Mouse (Mus musculus): ENCODE measurements at regions not wholly inside any gene's neighbourhood (a gene's known extent, or its start where the extent isn't known, plus 50 kb on each side); places are given as distances from the start of the nearest gene placed in this dataset.
"Not testable (repeated sequence)": the region's sequence is repeated elsewhere in the genome, so short reads cannot be mapped to it uniquely, and the experiment has no call there.

DNA sequence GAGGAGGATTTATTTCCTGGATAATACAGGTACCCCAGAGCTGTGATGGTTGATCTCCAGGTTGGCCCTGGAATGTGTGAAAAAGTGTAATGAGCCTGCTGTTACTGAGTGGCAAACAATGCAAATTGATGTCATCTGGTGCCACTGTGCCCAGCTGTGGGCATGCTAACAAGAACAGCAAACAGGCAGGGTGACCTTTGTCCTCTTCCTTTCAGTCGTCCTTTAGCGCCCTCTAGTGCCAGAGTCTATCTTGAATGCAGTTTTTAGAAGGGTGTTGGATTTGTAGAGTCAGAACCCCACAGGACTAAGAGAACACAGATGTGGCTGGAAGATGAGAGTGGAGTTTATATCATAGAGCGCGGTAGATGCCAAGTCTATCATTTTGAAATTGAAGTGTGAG lies 164.3 kb downstream of the Sdhaf3 start:
- DNase-seq (ENCODE audit: low read depth): peak; percentile 5

DNA sequence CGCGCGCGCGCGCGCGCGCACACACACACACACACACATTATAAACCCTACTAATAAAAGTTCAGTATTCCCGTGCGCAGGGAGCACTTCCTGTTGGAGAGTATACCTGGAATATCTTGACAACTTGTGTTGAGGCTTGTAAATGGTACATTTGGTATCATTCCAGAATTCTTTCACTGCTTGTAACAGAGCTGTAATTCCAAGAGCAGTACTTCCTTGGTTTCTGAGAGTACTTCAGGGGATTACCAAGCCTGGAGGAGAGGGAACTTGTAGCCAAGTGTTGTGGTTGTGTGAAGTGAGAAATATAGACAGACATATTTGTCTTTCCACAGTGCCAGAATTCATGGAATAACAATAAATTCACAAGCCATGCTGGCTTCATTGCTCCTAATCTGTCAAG lies 177.2 kb downstream of the Sdhaf3 start:
- DNase-seq (ENCODE audit: low read depth): no peak

DNA sequence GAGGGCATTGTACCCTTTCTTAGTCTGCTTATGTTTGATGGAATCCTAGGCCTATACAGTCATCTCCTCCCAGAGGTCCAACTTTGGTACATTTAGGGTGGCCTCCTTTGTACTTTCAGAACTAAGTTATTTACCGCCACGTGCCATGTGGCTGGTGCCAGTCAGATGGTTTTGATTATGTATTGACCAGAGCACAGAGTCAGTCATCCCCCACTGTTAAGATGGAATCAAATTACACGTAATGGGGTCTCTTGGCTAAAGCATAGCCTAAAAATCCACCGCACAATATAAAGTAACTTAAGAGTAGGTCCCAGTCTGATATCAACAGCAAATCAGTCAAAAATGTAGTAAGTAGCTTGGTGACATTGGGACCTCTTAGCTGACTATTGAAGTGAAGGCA lies 178.3 kb downstream of the Sdhaf3 start:
- no peak for DNase-seq (ENCODE audit: low read depth)

DNA sequence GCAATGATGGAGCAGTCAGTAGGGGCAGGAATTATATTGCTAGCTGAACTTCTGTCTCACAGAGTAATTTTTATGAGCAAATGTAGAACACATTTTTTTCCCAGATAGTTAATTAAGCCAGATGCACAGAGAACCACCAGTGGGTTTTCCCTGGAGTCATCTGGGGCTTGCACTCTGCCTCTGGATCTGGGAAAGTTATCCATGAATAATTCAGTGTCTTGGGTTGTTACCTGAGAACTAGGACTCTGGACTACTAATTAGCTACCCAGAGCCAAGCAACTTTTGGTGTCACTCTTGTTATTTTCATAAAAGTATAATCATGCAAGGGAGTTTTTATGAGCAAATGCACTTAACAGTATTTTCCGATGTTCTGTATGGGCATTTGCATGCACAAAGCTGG lies 179.1 kb downstream of the Sdhaf3 start:
- no peak for DNase-seq (ENCODE audit: low read depth)

DNA sequence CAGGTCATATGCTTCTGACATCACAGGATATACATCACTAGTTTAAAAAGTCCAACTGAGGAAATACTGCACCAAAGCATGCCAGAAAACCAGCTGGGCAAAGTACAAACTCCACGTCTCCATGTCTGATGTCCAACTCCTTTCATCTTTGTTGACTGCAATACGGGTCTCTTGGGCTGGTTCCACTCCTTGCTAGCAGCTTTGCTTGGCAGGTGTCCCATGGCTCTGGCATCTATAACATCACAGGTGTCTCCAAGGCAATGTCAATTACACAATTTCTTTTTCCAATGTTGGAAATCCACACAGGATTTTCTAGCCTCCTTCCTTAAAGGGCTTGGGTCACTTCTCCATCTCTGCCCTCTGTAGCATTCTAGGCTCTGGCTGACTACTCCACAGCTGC lies 225.9 kb downstream of the Sdhaf3 start:
- no peak for DNase-seq (ENCODE audit: low read depth)

DNA sequence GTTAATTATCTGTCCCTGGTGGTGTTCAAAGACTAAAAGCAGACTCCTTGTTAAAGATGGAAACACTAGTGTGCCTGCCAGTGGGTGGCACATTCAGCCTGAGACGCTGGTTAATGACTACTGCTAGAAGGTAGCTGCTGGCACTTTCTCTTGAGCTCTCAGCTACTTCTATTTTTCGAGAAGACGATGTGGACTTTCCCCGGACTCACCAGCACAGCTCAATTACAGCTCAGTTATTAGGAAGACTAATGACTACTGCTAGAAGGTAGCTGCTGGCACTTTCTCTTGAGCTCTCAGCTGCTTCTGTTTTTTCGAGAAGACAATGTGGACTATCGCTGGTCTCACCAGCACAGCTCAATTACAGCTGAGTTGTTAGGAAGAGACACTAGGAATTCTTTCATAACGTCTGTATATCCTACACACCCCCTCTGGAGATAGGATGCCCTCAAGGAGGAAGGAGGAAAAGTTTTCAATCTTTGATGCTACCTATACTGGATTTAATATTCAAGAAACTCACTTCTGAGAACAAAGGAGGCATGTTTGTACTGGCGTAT lies 243.3 kb downstream of the Sdhaf3 start:
- DNase-seq (ENCODE audit: low read depth): no peak

DNA sequence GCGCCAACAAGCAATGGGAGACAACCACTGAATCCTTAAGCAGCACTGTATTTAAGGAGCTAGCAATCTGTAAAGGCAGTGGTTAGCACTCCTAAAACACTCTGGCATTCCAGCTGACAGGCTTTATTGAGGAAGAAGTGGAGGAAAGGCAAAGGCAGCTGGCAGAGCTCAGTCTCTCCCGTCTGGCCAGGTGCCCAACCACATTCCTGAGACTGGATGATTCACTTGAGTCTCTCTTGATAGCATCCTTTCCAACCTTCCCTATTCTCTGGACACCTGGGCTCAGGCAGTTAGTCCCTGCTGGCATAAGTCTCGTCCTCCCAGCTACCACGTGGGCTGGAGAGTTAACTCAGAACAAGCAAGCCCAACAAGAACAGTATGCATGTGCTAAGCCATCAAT lies 260.1 kb downstream of the Sdhaf3 start:
- no peak for DNase-seq (ENCODE audit: low read depth)

DNA sequence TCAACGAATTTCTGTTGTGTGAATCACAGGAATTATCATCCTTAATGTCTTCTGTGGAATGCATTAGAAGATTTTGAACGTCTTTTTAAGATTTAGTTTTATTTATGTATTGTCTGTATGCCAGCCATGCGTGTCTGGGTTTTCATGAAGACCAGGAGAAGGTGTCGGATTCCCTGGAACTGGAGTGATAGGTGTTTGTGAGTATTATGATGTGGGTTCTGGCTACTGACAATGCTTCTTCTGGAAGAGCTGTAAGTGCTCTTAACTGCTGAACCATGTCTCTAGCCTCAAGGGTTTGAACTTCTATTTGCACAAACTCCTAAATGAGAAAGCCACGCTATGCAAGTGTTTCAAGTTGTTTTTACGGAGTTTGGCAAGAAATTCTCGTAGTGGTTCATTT lies 296.5 kb downstream of the Sdhaf3 start:
- DNase-seq (ENCODE audit: low read depth): no peak

DNA sequence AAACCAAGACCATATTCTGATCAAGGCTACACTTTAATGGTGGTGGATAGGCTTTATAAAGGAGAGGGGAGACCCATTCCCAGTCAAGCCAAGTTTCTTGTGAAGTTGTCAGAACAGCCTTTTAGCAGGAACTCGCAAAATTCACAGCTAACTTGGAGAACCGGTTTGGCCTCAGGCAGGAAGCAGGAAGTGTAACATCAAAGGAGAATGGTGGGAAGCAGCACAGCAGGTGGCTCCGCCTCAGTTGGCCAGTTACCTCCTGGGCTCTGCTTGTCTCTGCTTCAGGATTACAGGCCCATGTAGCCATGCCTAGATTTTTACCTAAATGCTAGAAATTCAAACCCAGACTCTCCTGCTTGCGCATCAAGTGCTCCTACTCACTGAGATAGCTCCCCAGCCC lies 277.2 kb upstream of the Tac1 start:
- no peak for DNase-seq (ENCODE audit: low read depth)

DNA sequence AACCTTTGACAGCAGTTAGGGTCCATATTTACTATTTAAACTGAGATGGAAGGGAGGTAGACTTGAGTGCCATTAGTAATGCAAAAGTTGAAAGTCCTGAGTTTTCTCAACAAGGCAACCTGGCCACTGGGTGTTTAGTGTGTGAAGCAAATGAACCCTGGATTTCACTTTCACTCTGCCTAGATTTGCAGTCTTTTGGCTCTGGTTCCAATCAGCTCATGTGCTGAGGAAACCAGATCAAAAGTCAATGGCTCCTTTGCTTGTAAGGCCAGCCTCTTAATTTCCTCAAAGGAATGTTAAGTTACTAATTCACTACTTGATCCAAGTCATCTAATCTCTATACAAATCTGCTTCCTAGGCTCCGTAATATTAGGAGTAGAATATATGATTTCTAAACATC lies 247.7 kb upstream of the Tac1 start:
- DNase-seq (ENCODE audit: low read depth): no peak

DNA sequence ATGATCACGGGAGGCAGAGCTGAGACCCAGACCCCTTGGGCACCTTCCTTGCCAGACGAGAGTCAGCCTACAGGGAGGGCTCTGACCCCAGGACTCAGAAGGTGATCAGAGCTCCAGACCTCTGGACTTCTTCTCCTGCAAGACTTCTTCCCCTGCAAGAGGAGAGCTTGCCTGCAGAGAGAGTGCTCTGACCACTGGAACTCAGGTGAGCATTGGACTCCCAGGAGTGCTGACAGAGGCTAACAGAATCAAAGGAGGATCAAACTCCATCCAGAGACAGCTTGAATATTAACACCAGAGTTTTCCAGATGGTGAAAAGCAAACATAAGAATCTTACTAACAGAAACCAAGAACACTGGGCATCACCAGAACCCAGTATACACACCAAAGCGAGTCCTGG lies 241.2 kb upstream of the Tac1 start:
- DNase-seq (ENCODE audit: low read depth): no peak

DNA sequence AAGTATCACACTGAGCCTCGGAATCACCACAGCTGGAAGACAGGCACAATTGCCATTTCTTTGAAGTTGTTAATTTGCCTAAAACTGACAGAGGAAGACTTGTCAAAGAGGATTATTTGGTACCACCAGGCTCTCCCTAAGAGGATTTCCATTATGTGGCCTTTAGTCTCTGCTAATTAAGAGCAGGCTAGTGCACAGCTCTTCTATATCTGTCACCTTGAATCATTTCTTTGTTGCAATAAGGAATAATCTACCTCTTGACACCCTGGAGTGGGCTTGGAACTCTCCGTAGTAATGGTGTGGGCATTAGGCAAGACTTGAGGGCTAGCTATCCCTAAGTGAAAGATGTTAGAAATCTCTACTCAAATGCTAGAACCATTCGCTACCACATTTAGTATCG lies 227.7 kb upstream of the Tac1 start:
- DNase-seq (ENCODE audit: low read depth): no peak

DNA sequence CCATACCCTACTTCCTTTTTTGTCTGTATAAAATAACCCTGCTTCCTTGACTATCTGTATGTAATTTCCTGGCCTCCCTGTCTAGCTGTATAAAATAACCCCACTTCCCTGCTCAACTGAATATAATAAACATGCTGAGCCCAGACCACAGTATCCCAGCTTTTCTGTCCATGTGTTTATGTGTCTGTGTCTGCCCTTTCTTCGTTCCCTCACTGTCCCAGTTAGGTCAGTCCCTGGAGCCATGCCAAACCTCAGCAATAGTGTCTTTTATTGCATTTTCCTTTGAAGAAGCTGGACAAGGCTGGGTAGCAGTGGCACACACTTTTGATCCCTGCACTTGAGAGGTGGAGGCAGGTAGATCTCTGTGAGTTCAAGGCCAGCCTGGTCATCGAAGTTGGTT lies 198.0 kb upstream of the Tac1 start:
- DNase-seq (ENCODE audit: low read depth): no peak

DNA sequence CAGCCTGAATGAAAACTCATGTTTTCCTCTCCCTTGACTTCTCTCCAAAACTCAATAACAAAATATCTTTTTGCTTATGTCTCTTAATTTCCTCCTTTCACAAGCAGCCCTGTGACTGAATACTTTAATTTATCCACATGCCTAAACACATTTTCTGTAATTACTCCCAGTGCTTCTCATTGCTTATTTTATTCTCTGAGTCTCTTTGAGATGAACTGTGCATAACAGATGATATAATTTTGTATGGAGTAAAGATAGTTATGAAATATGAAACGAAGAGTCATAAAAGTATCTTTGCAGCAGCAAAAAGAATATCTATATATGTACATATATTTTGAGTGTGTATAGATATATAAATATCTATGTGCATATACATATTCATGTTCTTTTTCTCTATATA lies 187.5 kb upstream of the Tac1 start:
- no peak for DNase-seq (ENCODE audit: low read depth)

DNA sequence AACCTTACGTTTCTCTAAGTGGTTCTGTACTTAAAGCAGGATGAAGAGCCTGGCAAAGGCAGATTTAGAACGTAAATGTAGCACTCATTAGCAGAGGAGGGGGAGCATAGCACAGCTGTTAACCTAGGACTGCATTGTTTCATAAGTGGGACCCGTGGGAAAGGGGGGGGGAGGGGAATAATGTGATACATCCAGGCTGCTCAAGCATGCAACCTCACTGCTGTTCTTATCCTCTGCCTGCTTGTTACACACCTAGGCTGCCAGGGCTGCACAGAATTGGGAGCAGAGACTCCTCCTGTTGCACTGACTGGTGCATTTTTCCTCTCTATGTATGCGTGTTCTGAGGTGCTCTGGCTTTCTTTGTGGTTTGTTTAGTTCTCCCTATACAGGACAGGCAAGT lies 180.1 kb upstream of the Tac1 start:
- DNase-seq (ENCODE audit: low read depth): no peak

DNA sequence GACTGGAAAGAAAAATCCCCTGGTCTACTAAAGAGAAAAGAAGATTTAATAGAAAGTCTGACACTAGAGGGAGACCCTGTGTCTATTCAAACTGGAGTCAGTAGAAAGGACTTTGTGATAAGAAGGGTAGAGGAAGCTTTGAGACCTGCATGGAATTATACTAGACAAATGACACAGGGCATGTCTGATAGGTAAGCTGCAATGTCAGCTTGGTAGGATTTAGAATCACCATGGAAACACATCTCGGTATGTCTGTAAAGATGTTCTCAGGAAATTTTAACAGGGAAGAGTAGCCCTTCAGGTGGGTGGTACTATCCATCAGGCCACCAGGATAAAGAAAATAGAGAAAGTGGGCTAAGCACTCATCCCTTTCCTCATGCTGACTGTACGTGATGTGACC lies 178.8 kb upstream of the Tac1 start:
- DNase-seq (ENCODE audit: low read depth): no peak

DNA sequence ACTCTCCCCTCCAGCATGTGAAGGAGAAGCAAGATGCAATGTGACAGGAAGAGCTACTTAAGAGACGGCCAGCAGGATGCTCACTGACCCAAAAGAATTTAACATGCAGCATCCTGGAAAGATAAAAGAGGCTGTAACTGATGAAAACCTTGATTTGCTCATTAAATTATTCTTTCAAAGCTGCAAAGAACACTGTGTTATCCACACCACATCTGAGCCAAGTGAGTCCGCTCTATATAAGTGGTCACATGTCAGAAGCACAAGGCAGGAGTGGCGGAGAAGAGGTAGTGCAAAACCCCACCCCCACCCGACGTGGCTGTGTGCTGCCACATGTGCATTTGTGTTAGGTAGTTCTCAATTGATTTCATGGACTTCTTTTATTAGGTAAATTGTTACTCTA lies 176.0 kb upstream of the Tac1 start:
- DNase-seq (ENCODE audit: low read depth): no peak

DNA sequence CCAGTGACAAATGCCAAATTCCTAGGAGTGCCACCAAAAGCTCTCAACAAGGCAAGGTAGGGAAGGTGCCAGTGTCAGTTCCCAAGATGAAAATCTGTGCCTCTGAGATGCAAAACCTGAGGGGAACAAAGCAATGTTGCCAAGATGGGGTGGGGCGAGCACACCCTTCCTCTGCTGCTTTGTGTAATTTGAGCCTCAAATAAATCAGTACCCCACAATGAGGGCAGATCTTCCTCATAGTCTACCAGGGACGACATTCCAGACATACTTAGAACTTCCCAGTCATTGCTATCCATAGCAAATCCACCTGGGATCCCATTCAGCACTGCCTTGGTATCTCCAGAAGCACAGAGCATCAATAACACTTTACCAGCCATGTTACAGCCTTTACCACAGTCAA lies 129.9 kb upstream of the Tac1 start:
- DNase-seq (ENCODE audit: low read depth): no peak

DNA sequence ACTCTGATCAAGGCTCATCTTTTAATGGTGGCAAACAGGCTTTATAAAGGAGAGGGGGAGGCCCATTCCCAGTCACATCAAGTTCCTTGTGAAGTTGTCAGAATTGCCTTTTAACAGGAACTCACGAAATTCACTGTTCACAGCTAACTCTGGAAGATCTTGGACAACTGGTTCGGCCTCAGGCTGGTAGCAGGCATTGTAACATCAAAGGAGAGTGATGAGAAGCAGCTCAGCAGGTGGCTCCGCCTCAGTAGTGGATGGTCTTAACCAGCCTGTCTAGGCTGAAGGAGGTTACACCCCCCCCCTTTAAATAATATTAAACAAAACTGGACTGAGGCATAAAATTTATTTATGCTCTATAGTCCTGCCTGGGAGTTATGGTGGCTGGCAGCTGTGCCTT lies 113.0 kb upstream of the Tac1 start:
- no peak for DNase-seq (ENCODE audit: low read depth)

DNA sequence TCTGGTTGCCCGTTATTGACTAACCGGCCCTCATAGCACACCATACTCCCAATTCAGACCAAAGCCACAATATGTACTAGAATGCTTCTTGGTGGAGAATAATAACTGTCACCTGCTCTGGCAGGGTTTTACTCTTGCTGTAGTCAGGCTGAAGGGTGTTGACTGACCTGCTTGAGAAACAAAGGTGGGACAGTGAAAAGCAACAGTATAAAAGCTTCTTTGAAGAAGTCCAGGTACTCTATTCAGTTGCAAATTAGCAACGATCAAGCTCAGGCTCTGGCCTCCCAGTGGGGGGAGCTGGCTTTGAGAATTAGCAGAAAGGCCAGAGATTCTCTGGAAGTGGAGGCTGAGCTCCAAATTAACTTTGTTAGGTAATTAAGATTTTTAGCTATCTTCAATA lies 112.4 kb upstream of the Tac1 start:
- not testable (repeated sequence) for DNase-seq (ENCODE audit: low read depth)

DNA sequence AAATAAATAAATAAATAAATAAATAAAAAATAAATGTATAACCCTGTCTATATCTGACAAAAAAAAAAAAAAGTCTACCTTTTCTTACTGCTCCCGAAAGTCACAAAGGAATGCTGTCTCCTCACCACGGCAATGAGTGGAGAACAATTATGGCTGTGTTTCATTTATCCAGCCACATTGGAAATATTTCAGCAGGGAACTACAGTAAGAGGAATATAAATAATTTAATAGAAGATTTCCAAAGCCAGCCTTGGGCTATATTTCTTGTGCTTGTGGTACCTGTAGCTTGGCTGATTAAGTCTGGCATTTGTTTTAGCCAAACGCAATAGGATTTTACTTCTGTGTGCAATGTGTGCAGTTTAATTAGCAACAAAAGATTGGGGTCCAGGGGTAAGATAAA lies 98.8 kb upstream of the Tac1 start:
- no peak for DNase-seq (ENCODE audit: low read depth)

DNA sequence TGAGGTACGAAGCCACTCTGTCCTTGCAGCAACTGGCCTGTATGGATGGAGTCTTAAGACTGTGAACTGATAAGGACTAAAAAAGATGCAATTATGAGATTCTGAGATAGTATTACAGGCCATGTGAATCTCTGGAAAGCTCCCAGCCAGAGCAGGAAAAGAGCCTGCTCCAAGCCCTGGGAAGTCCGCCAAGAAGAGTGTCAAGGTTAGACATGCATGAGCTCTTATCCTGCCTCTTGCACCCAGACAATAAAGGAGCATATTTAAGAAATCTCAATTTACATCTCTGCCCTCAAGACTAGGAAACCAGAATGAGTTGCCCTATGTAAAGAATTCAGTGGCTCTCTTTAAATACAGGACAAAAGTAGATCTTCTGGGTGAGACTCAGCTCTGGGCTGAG lies 90.8 kb upstream of the Tac1 start:
- DNase-seq (ENCODE audit: low read depth): no peak

DNA sequence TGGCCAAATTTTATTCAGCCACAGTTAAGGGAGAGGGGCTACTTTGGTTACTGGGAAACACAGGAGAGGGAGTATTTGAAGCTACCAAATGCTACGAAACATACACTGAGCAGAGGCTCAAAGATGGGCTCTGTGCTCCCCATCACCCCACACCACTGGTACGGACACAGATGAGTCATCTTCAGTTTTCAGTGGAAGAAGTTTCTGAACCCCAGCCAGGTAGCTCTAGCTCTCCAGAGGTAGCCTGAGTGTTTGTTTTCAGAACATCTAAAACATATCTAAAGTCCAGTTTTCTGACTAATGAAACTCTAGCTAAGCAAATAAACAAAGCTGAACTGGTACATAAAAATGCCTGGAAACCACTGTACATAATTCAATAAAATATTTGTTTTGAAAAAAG lies 90.3 kb upstream of the Tac1 start:
- no peak for DNase-seq (ENCODE audit: low read depth)

DNA sequence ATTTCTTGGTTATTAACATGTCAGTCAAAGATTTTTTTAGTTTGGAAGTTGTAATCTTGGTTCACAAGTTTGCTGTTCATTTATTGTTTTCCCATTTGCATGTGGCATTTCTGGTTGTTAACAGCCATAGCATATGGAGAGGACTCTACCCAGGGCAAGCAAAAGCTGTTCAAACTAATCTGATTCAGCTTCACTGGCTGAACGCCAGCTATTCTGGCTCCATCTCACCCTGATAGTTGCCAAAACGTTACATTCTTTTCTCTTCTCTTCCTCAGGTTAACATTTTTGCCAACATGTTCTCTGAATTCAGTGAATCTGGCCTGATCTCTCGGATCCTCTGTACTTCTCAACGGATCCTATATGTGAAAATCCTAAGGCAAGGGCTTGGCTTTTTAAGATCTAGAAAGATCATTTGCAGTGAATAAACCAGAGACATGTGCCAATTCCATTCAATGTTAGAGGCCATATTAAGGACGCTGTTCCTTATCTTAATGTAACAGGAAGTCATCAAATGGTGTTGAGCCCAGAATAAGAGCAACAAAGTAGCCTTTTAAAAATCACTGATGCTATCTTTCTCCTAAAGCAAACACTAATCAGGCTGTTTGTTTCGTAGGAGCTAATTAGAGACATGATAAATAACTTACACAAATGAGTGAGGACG lies 82.2 kb upstream of the Tac1 start:
- DNase-seq (ENCODE audit: low read depth): no peak

DNA sequence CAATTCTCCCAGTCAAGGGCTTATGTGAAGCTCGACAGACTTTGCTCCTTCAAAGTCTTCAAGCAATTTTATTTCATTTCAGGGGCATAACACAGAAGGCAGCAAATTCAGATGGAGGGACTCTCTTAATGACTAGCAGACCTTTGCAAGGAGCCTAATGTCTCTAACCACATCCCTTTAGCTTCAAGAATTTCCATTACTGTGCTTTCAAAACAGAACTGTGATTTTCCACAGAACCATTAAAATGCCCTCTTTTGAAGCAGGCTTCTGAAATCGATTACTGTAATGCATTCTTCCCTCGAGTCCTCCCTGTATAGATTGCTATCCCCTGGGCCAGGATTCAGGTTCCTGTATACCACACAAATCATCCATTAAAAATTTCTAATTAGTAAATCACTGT lies 80.9 kb upstream of the Tac1 start:
- no peak for DNase-seq (ENCODE audit: low read depth)

All from fibroblast of lung, adult 2 months (primary cell).